Mouse (Mus musculus): ENCODE results near the gene Dnajc8. TPM values are rescaled to one million over a fixed set of nuclear protein-coding genes. Genes with fewer than 3 reads are reported as not detected.

Dnajc8 gene
- 100 to 1,000 TPM; 102 to 105 TPM for total RNA-seq (2023)

DNA sequence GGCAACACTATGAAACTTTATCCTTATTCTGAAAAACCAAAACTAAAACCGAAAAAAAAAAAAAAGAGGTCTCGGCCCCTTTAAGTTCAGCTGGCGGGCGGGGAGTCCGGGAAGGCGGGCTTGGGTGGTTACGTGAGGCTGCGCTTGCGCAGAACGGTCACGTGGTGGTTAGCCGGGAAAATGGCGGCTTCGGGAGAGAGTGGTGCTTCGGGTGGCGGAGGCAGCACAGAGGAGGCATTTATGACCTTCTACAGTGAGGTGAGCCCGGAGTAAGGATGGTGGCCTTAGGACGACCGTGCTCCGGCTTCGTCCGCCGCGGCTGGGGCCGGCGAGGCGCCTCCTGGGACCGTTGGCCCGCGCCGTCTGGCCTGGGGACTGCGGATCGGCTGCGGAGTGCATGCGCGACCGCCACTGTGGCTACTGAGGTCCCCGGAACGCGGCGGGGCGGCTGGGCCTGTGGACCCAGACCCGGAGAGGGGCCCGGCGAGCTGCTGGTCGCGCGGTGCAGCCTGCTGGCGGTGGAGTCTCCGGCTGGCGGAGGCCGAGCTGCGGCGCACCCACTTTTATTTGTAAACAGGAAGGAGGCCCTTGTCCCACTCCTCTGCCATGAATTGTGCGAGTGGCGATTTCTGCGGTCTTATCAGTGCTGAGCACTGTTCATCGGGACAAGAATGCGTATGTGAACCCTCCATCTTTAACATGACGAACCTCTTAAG, at the start of gene Dnajc8:
Dnajc8 (plus strand) TSS at position 145 of the 716 bp plus-strand sequence.

DNA sequence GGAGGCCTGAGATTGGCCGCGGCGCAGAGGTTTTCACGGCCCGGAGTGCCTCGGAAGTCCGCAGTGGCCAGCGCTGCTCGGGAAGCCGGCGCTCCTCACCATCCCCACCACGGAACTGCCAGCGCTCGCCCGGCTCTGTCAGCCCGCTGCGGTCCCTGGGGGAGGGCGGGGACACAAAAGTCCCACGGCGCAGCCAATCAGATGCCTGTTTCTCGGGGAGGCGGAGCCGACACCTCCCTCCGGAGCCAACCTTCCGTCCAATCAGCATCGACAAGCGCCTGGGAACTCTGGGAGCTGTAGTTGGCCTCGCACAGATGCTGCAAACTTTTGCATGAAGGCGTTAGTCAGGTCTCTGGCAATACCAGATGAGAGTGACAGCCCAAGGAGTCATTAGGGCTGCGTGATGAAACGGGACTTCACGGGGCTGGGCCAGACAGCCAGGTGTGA, 25.0 kb upstream of the Dnajc8 start, which contains the start of gene Sesn2:
Sesn2 (minus strand) TSS at position 150 of the 447 bp plus-strand sequence.

DNA sequence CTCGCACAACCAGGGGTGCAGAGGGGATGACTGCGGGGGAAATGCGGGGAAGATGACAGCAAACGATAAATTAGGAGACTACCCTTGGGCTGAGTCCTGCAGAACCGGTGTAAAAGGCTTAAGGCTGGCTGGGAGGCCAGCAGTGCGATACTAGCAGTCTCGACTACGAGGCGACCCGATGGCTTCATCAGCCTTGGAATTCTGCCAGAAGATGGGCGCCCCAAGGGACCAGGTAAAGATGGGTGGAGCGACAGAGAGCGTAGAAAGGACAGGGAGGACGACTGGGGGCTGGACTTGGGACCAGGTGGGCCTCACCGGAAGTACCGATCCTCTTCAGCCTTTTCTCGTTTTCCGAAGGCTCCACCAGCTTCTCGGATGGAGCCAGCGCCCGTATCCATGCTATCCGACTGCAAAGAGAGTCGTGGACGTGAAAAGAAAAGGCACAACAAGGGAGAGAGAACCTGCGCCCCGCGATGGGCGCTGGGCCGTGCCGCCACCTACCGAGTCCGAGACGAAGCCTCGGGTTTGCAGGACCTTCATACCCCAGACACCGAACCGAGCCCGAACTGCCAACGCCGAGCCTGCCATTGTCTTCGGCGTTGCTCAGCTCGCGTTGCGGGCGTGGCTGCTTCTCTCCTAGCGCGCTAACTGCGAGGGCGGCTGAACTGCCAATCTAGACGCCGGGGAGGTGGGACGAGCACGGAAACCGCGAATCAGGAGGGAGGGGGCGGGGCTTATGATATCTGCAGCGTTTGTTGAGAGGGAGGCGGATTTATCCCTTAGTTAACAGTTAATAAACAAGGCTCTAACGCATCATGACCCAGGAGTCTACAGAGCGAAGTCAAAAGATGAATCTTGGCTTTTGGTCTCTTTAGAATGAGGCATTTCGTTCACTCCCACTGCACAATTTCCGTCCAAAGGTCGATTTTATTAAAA, 2.1 kb upstream of the Dnajc8 start, which contains the start of gene Atpif1:
Atpif1 (minus strand) TSS at position 679 of the 936 bp plus-strand sequence.

DNA sequence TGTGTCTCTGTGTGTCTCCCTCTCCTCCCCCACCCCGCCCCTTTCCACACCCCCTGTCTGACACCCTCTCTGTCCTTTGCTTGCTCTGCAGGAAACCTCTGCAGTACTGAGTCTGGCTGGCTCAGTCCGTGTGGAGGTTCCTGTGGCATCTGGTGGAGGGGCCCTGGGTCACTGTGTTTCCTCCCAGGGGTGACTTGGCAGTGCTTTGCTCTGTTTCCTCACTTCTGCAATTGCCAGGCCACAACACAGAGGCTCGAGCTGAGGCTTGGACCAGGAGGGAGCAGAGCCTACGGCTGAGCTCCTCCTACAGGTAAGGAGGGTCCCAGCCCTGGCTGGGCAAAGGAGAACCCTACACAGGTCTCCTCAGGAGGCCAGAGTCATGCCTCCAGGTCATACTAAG, 28.6 kb downstream of the Dnajc8 start, which contains the start of gene Ptafr:
Ptafr (plus strand) TSS at position 103 of the 400 bp plus-strand sequence.

Other genes with a start within 250 kb of the Dnajc8 start
- not detected for gene Rab42, start 232.2 kb upstream of the Dnajc8 start, total RNA-seq (2023)
- 10 to 100 TPM; 30.1 to 31.1 TPM for gene Trnau1ap, start 206.0 kb upstream of the Dnajc8 start, total RNA-seq (2023)
- 10 to 100 TPM; 13.4 to 21.2 TPM for gene Rcc1, start 181.9 kb upstream of the Dnajc8 start, total RNA-seq (2023)
- 10 to 100 TPM; 17.2 to 21.6 TPM for gene Phactr4, start 113.1 kb upstream of the Dnajc8 start, total RNA-seq (2023)
- gene Med18, start 71.6 kb upstream of the Dnajc8 start, total RNA-seq (2023): 10 to 100 TPM in 1 of 2 experiments, 1 to 10 TPM in 1; 9.9 to 11.9 TPM
- gene Sesn2, start 25.0 kb upstream of the Dnajc8 start, total RNA-seq (2023): 1 to 10 TPM; 6.2 to 6.3 TPM
- gene Atpif1, start 1.9 kb upstream of the Dnajc8 start, total RNA-seq (2023): 10 to 100 TPM; 54.9 to 76.5 TPM
- under 1 TPM in 1 of 2 experiments, not detected in 1; 0.58 TPM for gene Ptafr, start 28.5 kb downstream of the Dnajc8 start, total RNA-seq (2023)
- gene Eya3, start 103.4 kb downstream of the Dnajc8 start, total RNA-seq (2023): 10 to 100 TPM; 51.0 to 54.2 TPM
- gene Xkr8, start 197.0 kb downstream of the Dnajc8 start, total RNA-seq (2023): 1 to 10 TPM; 2.2 to 3.0 TPM
- 1 to 10 TPM in 1 of 2 experiments, under 1 TPM in 1; 0.39 to 1.2 TPM for gene Smpdl3b, start 221.7 kb downstream of the Dnajc8 start, total RNA-seq (2023)
- gene Rpa2, start 232.8 kb downstream of the Dnajc8 start, total RNA-seq (2023): 10 to 100 TPM; 55.5 to 59.9 TPM

Data from T-cell, adult 66 days (primary cell).